Mouse (Mus musculus): ENCODE measurements at regions not wholly inside any gene's neighbourhood (a gene's known extent, or its start where the extent isn't known, plus 50 kb on each side); places are given as distances from the start of the nearest gene placed in this dataset.
"Not testable (repeated sequence)": the region's sequence is repeated elsewhere in the genome, so short reads cannot be mapped to it uniquely, and the experiment has no call there.

GRCm38 (mm10) chr7:64101679-64102078 is 52.0 kb upstream of the Trpm1 start:
- in situ Hi-C loops (cut with MboI; ENCODE audit: low pct_unique_long_range_greater_than_20kb in 1 of 2, low sequenced_read_pairs in 2 of 2, unreplicated experiment in 1 of 2) = no loop called here

GRCm38 (mm10) chr7:64099606-64100005 is 54.0 kb upstream of the Trpm1 start:
- in situ Hi-C loops (cut with MboI; ENCODE audit: low pct_unique_long_range_greater_than_20kb in 1 of 2, low sequenced_read_pairs in 2 of 2, unreplicated experiment in 1 of 2) = no loop called here

GRCm38 (mm10) chr7:64090067-64090466 is 63.6 kb upstream of the Trpm1 start:
- in situ Hi-C loops (cut with MboI; ENCODE audit: low pct_unique_long_range_greater_than_20kb in 1 of 2, low sequenced_read_pairs in 2 of 2, unreplicated experiment in 1 of 2) = no loop called here

GRCm38 (mm10) chr7:64089034-64089433 is 64.6 kb upstream of the Trpm1 start:
- in situ Hi-C loops (cut with MboI; ENCODE audit: low pct_unique_long_range_greater_than_20kb in 1 of 2, low sequenced_read_pairs in 2 of 2, unreplicated experiment in 1 of 2) = no loop called here

- in situ Hi-C loops (cut with MboI; ENCODE audit: low pct_unique_long_range_greater_than_20kb in 1 of 2, low sequenced_read_pairs in 2 of 2, unreplicated experiment in 1 of 2) = not testable (repeated sequence)
Measured at GRCm38 (mm10) chr7:64083978-64084377, 69.7 kb upstream of the Trpm1 start.

- in situ Hi-C loops (cut with MboI; ENCODE audit: low pct_unique_long_range_greater_than_20kb in 1 of 2, low sequenced_read_pairs in 2 of 2, unreplicated experiment in 1 of 2) = no loop called here
Measured at GRCm38 (mm10) chr7:64082651-64083050, 71.0 kb upstream of the Trpm1 start.

GRCm38 (mm10) chr7:64082201-64082600 is 71.4 kb upstream of the Trpm1 start:
- in situ Hi-C loops (cut with MboI; ENCODE audit: low pct_unique_long_range_greater_than_20kb in 1 of 2, low sequenced_read_pairs in 2 of 2, unreplicated experiment in 1 of 2) = no loop called here

- in situ Hi-C loops (cut with MboI; ENCODE audit: low pct_unique_long_range_greater_than_20kb in 1 of 2, low sequenced_read_pairs in 2 of 2, unreplicated experiment in 1 of 2) = no loop called here
Measured at GRCm38 (mm10) chr7:64081618-64082017, 72.0 kb upstream of the Trpm1 start.

GRCm38 (mm10) chr7:64081019-64081418 is 72.6 kb upstream of the Trpm1 start:
- in situ Hi-C loops (cut with MboI; ENCODE audit: low pct_unique_long_range_greater_than_20kb in 1 of 2, low sequenced_read_pairs in 2 of 2, unreplicated experiment in 1 of 2) = no loop called here

- in situ Hi-C loops (cut with MboI; ENCODE audit: low pct_unique_long_range_greater_than_20kb in 1 of 2, low sequenced_read_pairs in 2 of 2, unreplicated experiment in 1 of 2) = no loop called here
Measured at GRCm38 (mm10) chr7:64079301-64079700, 74.3 kb upstream of the Trpm1 start.

GRCm38 (mm10) chr7:64078646-64079045 is 75.0 kb upstream of the Trpm1 start:
- in situ Hi-C loops (cut with MboI; ENCODE audit: low pct_unique_long_range_greater_than_20kb in 1 of 2, low sequenced_read_pairs in 2 of 2, unreplicated experiment in 1 of 2) = no loop called here

GRCm38 (mm10) chr7:64077526-64077925 is 76.1 kb upstream of the Trpm1 start:
- in situ Hi-C loops (cut with MboI; ENCODE audit: low pct_unique_long_range_greater_than_20kb in 1 of 2, low sequenced_read_pairs in 2 of 2, unreplicated experiment in 1 of 2) = no loop called here

- in situ Hi-C loops (cut with MboI; ENCODE audit: low pct_unique_long_range_greater_than_20kb in 1 of 2, low sequenced_read_pairs in 2 of 2, unreplicated experiment in 1 of 2) = no loop called here
Measured at GRCm38 (mm10) chr7:64076764-64077360, 76.8 kb upstream of the Trpm1 start.

GRCm38 (mm10) chr7:64075696-64076313 is 77.8 kb upstream of the Trpm1 start:
- in situ Hi-C loops (cut with MboI; ENCODE audit: low pct_unique_long_range_greater_than_20kb in 1 of 2, low sequenced_read_pairs in 2 of 2, unreplicated experiment in 1 of 2) = no loop called here

GRCm38 (mm10) chr7:64074661-64075234 is 78.9 kb upstream of the Trpm1 start:
- in situ Hi-C loops (cut with MboI; ENCODE audit: low pct_unique_long_range_greater_than_20kb in 1 of 2, low sequenced_read_pairs in 2 of 2, unreplicated experiment in 1 of 2) = no loop called here

GRCm38 (mm10) chr7:64074186-64074585 is 79.4 kb upstream of the Trpm1 start:
- in situ Hi-C loops (cut with MboI; ENCODE audit: low pct_unique_long_range_greater_than_20kb in 1 of 2, low sequenced_read_pairs in 2 of 2, unreplicated experiment in 1 of 2) = no loop called here

GRCm38 (mm10) chr7:64073781-64074180 is 79.9 kb upstream of the Trpm1 start:
- in situ Hi-C loops (cut with MboI; ENCODE audit: low pct_unique_long_range_greater_than_20kb in 1 of 2, low sequenced_read_pairs in 2 of 2, unreplicated experiment in 1 of 2) = no loop called here

GRCm38 (mm10) chr7:64070930-64071329 is 82.7 kb upstream of the Trpm1 start:
- in situ Hi-C loops (cut with MboI; ENCODE audit: low pct_unique_long_range_greater_than_20kb in 1 of 2, low sequenced_read_pairs in 2 of 2, unreplicated experiment in 1 of 2) = no loop called here

GRCm38 (mm10) chr7:64065529-64066247 is 87.9 kb upstream of the Trpm1 start:
- in situ Hi-C loops (cut with MboI; ENCODE audit: low pct_unique_long_range_greater_than_20kb in 1 of 2, low sequenced_read_pairs in 2 of 2, unreplicated experiment in 1 of 2) = loop anchor here in 1 of 2 experiments (10.0 kb wide), 1 partner anchor 89 kb away; the partner anchor contains the start of gene Trpm1
